ENCODE assay signal across 8 mouse cellular contexts in genomic region chr2:145901861-145902260, GRCm38 (mm10). TPM values are rescaled to one million over a fixed set of nuclear protein-coding genes. Genes with fewer than 3 reads are reported as not detected.
DNase-seq lines count a peak whose midpoint lies in the region; ATAC-seq lines count a peak whose summit lies in the region.

Gene Naa20 (plus strand): TSS chr2:145902099.

- peaks cover 35% of the 10 kb centered on the region for H3K79me2 ChIP-seq in macrophage (ENCODE audit: inconsistent target)

- peak within 1 kb of the TSS; percentile 95 for H3K4me3 ChIP-seq in erythroblast, embryonic 14.5 days (replicated peaks)
- peak within 1 kb of the TSS; percentile 94 for H3K4me3 ChIP-seq in hindbrain, embryonic 16.5 days (ENCODE audit: low read length)
- peak within 1 kb of the TSS; percentile 11; the same call in 1 of the 2 replicates for H3K4me3 ChIP-seq in macrophage (ENCODE audit: inconsistent target)

- peak within 1 kb of the TSS; percentile 64 for H3K4me2 ChIP-seq in hindbrain, embryonic 16.5 days (ENCODE audit: low read length)

- H3K4me1 ChIP-seq in erythroblast, embryonic 14.5 days (ENCODE audit: control insufficient read depth) = peaks cover 17% of the 10 kb centered on the region
- H3K4me1 ChIP-seq in hindbrain, embryonic 16.5 days (ENCODE audit: control insufficient read depth, insufficient read depth, low read depth, low read length) = peaks cover 12% of the 10 kb centered on the region

- no peaks in the 10 kb centered on the region for H3K9me3 ChIP-seq in erythroblast, embryonic 14.5 days (ENCODE audit: control insufficient read depth, low read length)
- no peaks in the 10 kb centered on the region for H3K9me3 ChIP-seq in hindbrain, embryonic 16.5 days (ENCODE audit: control insufficient read depth, low read length)

- no peak within 1 kb of the TSS for H3K27ac ChIP-seq in hindbrain, embryonic 16.5 days (ENCODE audit: low read depth, low read length)
- no peak within 1 kb of the TSS for H3K27ac ChIP-seq in macrophage

- peaks cover 7% of the 10 kb centered on the region for H3K36me3 ChIP-seq in erythroblast, embryonic 14.5 days (ENCODE audit: control insufficient read depth)
- no peaks in the 10 kb centered on the region for H3K36me3 ChIP-seq in hindbrain, embryonic 16.5 days (ENCODE audit: control insufficient read depth, insufficient read depth, low read length)
- no peaks in the 10 kb centered on the region for H3K36me3 ChIP-seq in macrophage (ENCODE audit: inconsistent target)

- 89% methylated on average over 6 of the region's 6 CpGs for WGBS in hindbrain, embryonic 16.5 days
- 95% methylated on average over 6 of the region's 6 CpGs for WGBS in macrophage (ENCODE audit: missing documents)

- ATAC-seq in erythroblast, adult 5-6 weeks (replicated peaks; ENCODE audit: low FRiP score, poor library complexity, severe bottlenecking) = no peak
- no peak for ATAC-seq in activated CD4-positive, CD25-positive, alpha-beta regulatory T cell, adult 4 months
- ATAC-seq in hindbrain, embryonic 16.5 days = no peak

- no peaks in the 10 kb centered on the region for H3K27me3 ChIP-seq in erythroblast, embryonic 14.5 days (ENCODE audit: control insufficient read depth)
- H3K27me3 ChIP-seq in hindbrain, embryonic 16.5 days (replicated peaks; ENCODE audit: control insufficient read depth, insufficient read depth, low read length) = no peaks in the 10 kb centered on the region

- peak within 1 kb of the TSS; percentile 93 for H3K9ac ChIP-seq in hindbrain, embryonic 16.5 days (ENCODE audit: low read depth, low read length)

- DNase-seq in gastrocnemius, adult 8-10 months (ENCODE audit: low spot score in 2 of 2) = no peak
- DNase-seq in spleen, adult 18-20 months = no peak
- no peak for DNase-seq in c-Kit-positive CD71-positive TER-119-positive erythroid progenitor cells, embryonic 14.5 days (ENCODE audit: low spot score)

RNA-seq across cellular contexts. Expression of gene Naa20, which starts in this region (rescaled TPM):
- polyA plus RNA-seq in erythroblast, embryonic 14.5 days (2012) = 2.0 and 3.2 TPM in 2 replicates
- total RNA-seq in erythroblast, adult 5-6 weeks (2015; ENCODE audit: low replicate concordance) = 9.2 and 24.0 TPM in 2 replicates
- total RNA-seq in erythroblast, adult 5-6 weeks (2017; ENCODE audit: low replicate concordance) = 11.8 and 22.2 TPM in 2 replicates
- 100 to 1,000 TPM; 124 to 131 TPM for polyA plus RNA-seq in activated CD4-positive, CD25-positive, alpha-beta regulatory T cell, adult 4 months (2017; shearing (Covaris generic))
- total RNA-seq in gastrocnemius, adult 8-10 months (2022) = 10 to 100 TPM; 48.5 to 56.4 (median 53.6) TPM
- 126 and 139 TPM in 2 replicates for polyA plus RNA-seq in hindbrain, embryonic 16.5 days (2015; fragmentation: Nextera tagmentation; extraction: Ambion mirVana)
- total RNA-seq in macrophage (2018; cell fraction: chromatin; rRNA removed) = 100 to 1,000 TPM in 21 of 26 experiments, 10 to 100 TPM in 5; 43.5 to 281 (median 153) TPM
- total RNA-seq in macrophage (2018; cell fraction: cytosol; rRNA removed) = 10 to 100 TPM; 62.8 to 89.3 (median 71.5) TPM
- total RNA-seq in macrophage (2018; cell fraction: nucleus; rRNA removed) = 100 to 1,000 TPM in 15 of 26 experiments, 10 to 100 TPM in 11; 41.0 to 277 (median 102) TPM
- polyA plus RNA-seq in macrophage (2018) = 73.2 to 165 TPM (median 79.1 TPM) in 3 replicates

Comparison
In these comparisons a context has a peak if more than half of its experiments do, and no peak if none do; other contexts are left out.
1. RNA of gene Naa20 (polyA plus RNA-seq): 126 to 139 TPM in hindbrain, embryonic 16.5 days, 124 to 131 TPM in activated CD4-positive, CD25-positive, alpha-beta regulatory T cell, adult 4 months and 73.2 to 165 TPM in macrophage; 2.0 to 3.2 TPM in erythroblast, embryonic 14.5 days; every median in the first group is over 10 times any median in the second.
2. H3K4me3 ChIP-seq: peak in every context shown above with its lines; median percentile 95 in erythroblast, embryonic 14.5 days; 94 in hindbrain, embryonic 16.5 days; 11 in macrophage.